Mouse (Mus musculus) CH12.LX (cell line): ENCODE results near the gene F2. TPM values are rescaled to one million over a fixed set of nuclear protein-coding genes. Genes with fewer than 3 reads are reported as not detected.

Source experiments
- DNase-seq: peaks from one replicate; pipeline ENCODE4 v3.0.0-alpha.2; 2013; ENCODE audit errors: extremely low read depth
- H3K27ac ChIP-seq: 2 replicates; pipeline ENCODE4 v1.5.1; 2012; ENCODE audit warnings: low read depth, mild to moderate bottlenecking, control low read depth, moderate library complexity; ENCODE audit not compliant: insufficient read depth
- H3K27me3 ChIP-seq: replicated peaks from 2 replicates; pipeline ENCODE3; 2012; ENCODE audit warnings: inconsistent platforms
- H3K36me3 ChIP-seq, 2 experiments: replicated peaks in 1 of 2; 2 replicates each; pipeline versions ENCODE3 to v1.6.1; 2012; ENCODE audit warnings: inconsistent platforms in 1 of 2, low read length in 1 of 2, mild to moderate bottlenecking in 1 of 2, mixed read lengths in 1 of 2, moderate library complexity in 1 of 2; ENCODE audit not compliant: control insufficient read depth in 1 of 2, insufficient read depth in 1 of 2
- H3K4me1 ChIP-seq, 2 experiments: 2 replicates each; pipeline ENCODE4 v1.6.1; 2012; ENCODE audit warnings: inconsistent platforms in 1 of 2, moderate library complexity in 1 of 2; ENCODE audit not compliant: insufficient read depth in 2 of 2, control insufficient read depth in 1 of 2
- H3K4me2 ChIP-seq: 2 replicates; pipeline ENCODE4 v1.6.1; 2012; ENCODE audit warnings: low read depth, mild to moderate bottlenecking, control low read depth; ENCODE audit not compliant: poor library complexity, insufficient read depth, severe bottlenecking
- H3K4me3 ChIP-seq, 3 experiments: fragments of 150-350 bp in 1 of 3; sonication (generic) in 1 of 3; replicated peaks in 1 of 3; 2 replicates each; pipeline versions ENCODE3 to v1.5.1; 2011 to 2012; ENCODE audit warnings: low read depth in 2 of 3, low read length in 2 of 3, mild to moderate bottlenecking in 2 of 3, moderate library complexity in 2 of 3, control low read depth in 1 of 3, improper control_type of control experiment in 1 of 3, inconsistent platforms in 1 of 3, mixed read lengths in 1 of 3; ENCODE audit not compliant: poor library complexity in 1 of 3
- H3K79me2 ChIP-seq: replicated peaks from 2 replicates; pipeline ENCODE4 v1.6.1; 2012; ENCODE audit warnings: mild to moderate bottlenecking, moderate library complexity; ENCODE audit not compliant: control insufficient read depth, poor library complexity, insufficient read depth, severe bottlenecking; ENCODE audit errors: extremely low read depth
- H3K9ac ChIP-seq: 2 replicates; pipeline ENCODE4 v1.6.1; 2012; ENCODE audit warnings: low read depth, mild to moderate bottlenecking, control low read depth, moderate library complexity; ENCODE audit not compliant: insufficient read depth
- H3K9me3 ChIP-seq: replicated peaks from 2 replicates; pipeline ENCODE3; 2012; ENCODE audit warnings: low read length, inconsistent platforms, mixed read lengths
- BHLHE40 ChIP-seq: IDR thresholded peaks from 2 replicates; pipeline ENCODE4 v1.6.1; 2011; ENCODE audit warnings: mild to moderate bottlenecking, low read depth, low read length, improper control_type of control experiment
- CHD1 ChIP-seq: IDR thresholded peaks from 2 replicates; pipeline ENCODE4 v1.6.1; 2012; ENCODE audit warnings: low read depth, low read length, improper control_type of control experiment, inconsistent platforms
- EP300 ChIP-seq: IDR thresholded peaks from 2 replicates; pipeline ENCODE4 v1.6.1; 2011; ENCODE audit warnings: low read length, improper control_type of control experiment
- ETS1 ChIP-seq: conservative IDR thresholded peaks from 2 replicates; pipeline ENCODE4 v1.6.1; 2012; ENCODE audit warnings: low read depth, mild to moderate bottlenecking, inconsistent platforms, low read length, improper control_type of control experiment, moderate library complexity
- GABPA ChIP-seq: IDR thresholded peaks from 2 replicates; pipeline ENCODE4 v1.6.1; 2012; ENCODE audit warnings: low read depth, low read length, improper control_type of control experiment, inconsistent platforms; ENCODE audit not compliant: insufficient replicate concordance
- HCFC1 ChIP-seq: IDR thresholded peaks from 2 replicates; pipeline ENCODE4 v1.6.1; 2012; ENCODE audit warnings: low read depth, mild to moderate bottlenecking, inconsistent platforms, low read length, improper control_type of control experiment
- JUN ChIP-seq: IDR thresholded peaks from 2 replicates; pipeline ENCODE4 v1.6.1; 2011; ENCODE audit warnings: low read depth, mild to moderate bottlenecking, low read length, improper control_type of control experiment, moderate library complexity; ENCODE audit not compliant: insufficient read depth
- JUND ChIP-seq: conservative IDR thresholded peaks from 2 replicates; pipeline ENCODE4 v1.6.1; 2011; ENCODE audit warnings: low read depth, low read length, improper control_type of control experiment
- KAT2A ChIP-seq: IDR thresholded peaks from 2 replicates; pipeline ENCODE4 v1.6.1; 2012; ENCODE audit warnings: low read length, improper control_type of control experiment, inconsistent platforms; ENCODE audit not compliant: insufficient replicate concordance
- MAX ChIP-seq: IDR thresholded peaks from 2 replicates; pipeline ENCODE4 v1.6.1; 2011; ENCODE audit warnings: low read length, improper control_type of control experiment
- MEF2A ChIP-seq: IDR thresholded peaks from 2 replicates; pipeline ENCODE4 v1.6.1; 2014; ENCODE audit warnings: low read depth, mild to moderate bottlenecking, inconsistent platforms, low read length, improper control_type of control experiment, borderline replicate concordance
- MXI1 ChIP-seq: IDR thresholded peaks from 2 replicates; pipeline ENCODE4 v1.6.1; 2011; ENCODE audit warnings: mild to moderate bottlenecking, low read depth, low read length, improper control_type of control experiment
- NRF1 ChIP-seq: IDR thresholded peaks from 2 replicates; pipeline ENCODE4 v1.6.1; 2014; ENCODE audit warnings: low read depth, mild to moderate bottlenecking, inconsistent platforms, low read length, improper control_type of control experiment, moderate library complexity
- PAX5 ChIP-seq: IDR thresholded peaks from 2 replicates; pipeline ENCODE4 v1.6.1; 2012; ENCODE audit warnings: low read length, inconsistent platforms, mixed read lengths
- POLR2AphosphoS2 ChIP-seq: IDR thresholded peaks from 2 replicates; pipeline ENCODE4 v1.6.1; 2011; ENCODE audit warnings: low read depth, low read length, improper control_type of control experiment
- RAD21 ChIP-seq: IDR thresholded peaks from 2 replicates; pipeline ENCODE4 v1.6.1; 2011; ENCODE audit warnings: low read depth, mild to moderate bottlenecking, low read length, improper control_type of control experiment, moderate library complexity
- RCOR1 ChIP-seq: conservative IDR thresholded peaks from 2 replicates; pipeline ENCODE4 v1.6.1; 2012; ENCODE audit warnings: low read depth, mild to moderate bottlenecking, inconsistent platforms, low read length, improper control_type of control experiment
- SIN3A ChIP-seq: IDR thresholded peaks from 2 replicates; pipeline ENCODE4 v1.6.1; 2012; ENCODE audit warnings: low read length, improper control_type of control experiment, inconsistent platforms
- SMC3 ChIP-seq: IDR thresholded peaks from 2 replicates; pipeline ENCODE4 v1.6.1; 2011; ENCODE audit warnings: low read depth, low read length, improper control_type of control experiment
- TCF12 ChIP-seq: IDR thresholded peaks from 2 replicates; pipeline ENCODE4 v1.6.1; 2014; ENCODE audit warnings: low read depth, mild to moderate bottlenecking, inconsistent platforms, low read length, improper control_type of control experiment
- UBTF ChIP-seq: IDR thresholded peaks from 2 replicates; pipeline ENCODE4 v1.6.1; 2012; ENCODE audit warnings: low read depth, mild to moderate bottlenecking, inconsistent platforms, low read length, improper control_type of control experiment, moderate library complexity
- USF2 ChIP-seq: conservative IDR thresholded peaks from 2 replicates; pipeline ENCODE4 v1.6.1; 2011; ENCODE audit warnings: low read depth, low read length, improper control_type of control experiment
- ZC3H11A ChIP-seq: IDR thresholded peaks from 2 replicates; pipeline ENCODE4 v1.6.1; 2012; ENCODE audit warnings: low read depth, mild to moderate bottlenecking, inconsistent platforms, low read length, improper control_type of control experiment
- ZKSCAN1 ChIP-seq: IDR thresholded peaks from 2 replicates; pipeline ENCODE4 v1.6.1; 2012; ENCODE audit warnings: low read depth, inconsistent platforms, low read length, improper control_type of control experiment, borderline replicate concordance
- ZNF384 ChIP-seq: IDR thresholded peaks from 2 replicates; pipeline ENCODE4 v1.6.1; 2012; ENCODE audit warnings: low read depth, low read length, improper control_type of control experiment, inconsistent platforms
- dilution Hi-C: fragments of 300-500 bp; cut with MboI; formaldehyde crosslinking; loops from 2 replicates; pipeline ENCODE4 v1.14.3; 2020; ENCODE audit warnings: low sequenced_read_pairs; ENCODE audit not compliant: extremely low pct_unique_long_range_greater_than_20kb, extremely low pct_ligation_motif_present
- in situ Hi-C: fragments of 300-500 bp; cut with MboI; formaldehyde crosslinking; loops from 3 replicates; pipeline ENCODE4 v1.14.3; 2019; ENCODE audit warnings: low sequenced_read_pairs, low pct_ligation_motif_present, low pct_unique_long_range_greater_than_20kb, mixed read lengths
- polyA plus RNA-seq: library from polyadenylated mRNA; unstranded; fragments of >175 nt; gene quantifications from 2 replicates; pipeline ENCODE4 v1.2.1, GENCODE M21; 2012; ENCODE audit warnings: low read depth; ENCODE audit not compliant: insufficient read length
- total RNA-seq, 2 experiments: library from RNA; depleted of rRNA; stranded (reverse); fragments of 300-350 nt in 1 of 2; fragments of >200 nt in 1 of 2; gene quantifications; 2 replicates each; pipeline ENCODE4 v1.2.3; 2012 to 2014

Gene F2
- total and polyA plus RNA-seq, 3 experiments: 0.04 TPM; not detected in 2

DNA sequence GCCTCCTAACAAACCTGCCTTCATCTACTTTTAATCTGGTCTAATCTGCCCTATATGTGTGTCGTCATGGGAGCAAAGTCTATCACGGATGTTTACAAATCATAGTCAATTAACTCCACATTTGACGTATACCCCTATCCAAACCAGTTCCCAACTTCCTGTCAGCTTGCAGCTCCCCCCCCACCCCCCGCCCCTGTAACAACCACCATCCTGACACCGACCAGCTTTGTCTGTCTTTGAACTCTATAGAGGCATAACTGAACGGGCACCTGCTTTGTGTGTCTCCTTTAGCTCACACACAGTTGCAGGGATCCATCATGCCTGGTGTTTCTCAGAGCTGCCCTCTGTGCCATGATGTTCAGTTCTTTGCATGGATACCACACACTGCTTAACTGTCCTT lies 2.7 kb upstream of the F2 start:
- dilution Hi-C loops: no loop called here
- in situ Hi-C loops: no loop called here
- no peaks in the 10 kb centered on the region for H3K27me3 ChIP-seq
- peaks cover 6 to 21% of the 10 kb centered on the region in 2 experiments for H3K36me3 ChIP-seq
- H3K9me3 ChIP-seq: no peaks in the 10 kb centered on the region
- no peak for DNase-seq
- H3K9ac ChIP-seq: no peak overlapping the region
- H3K4me2 ChIP-seq: no peak overlapping the region
- H3K4me1 ChIP-seq: peaks cover 7 to 22% of the 10 kb centered on the region in 2 experiments; a peak in 3 of 4 replicates
- no peak overlapping the region for H3K4me3 ChIP-seq
- TF ChIP-seq MXI1 (no peak), POLR2AphosphoS2 (no peak)
- H3K79me2 ChIP-seq: no peaks in the 10 kb centered on the region
- H3K27ac ChIP-seq: no peak overlapping the region

DNA sequence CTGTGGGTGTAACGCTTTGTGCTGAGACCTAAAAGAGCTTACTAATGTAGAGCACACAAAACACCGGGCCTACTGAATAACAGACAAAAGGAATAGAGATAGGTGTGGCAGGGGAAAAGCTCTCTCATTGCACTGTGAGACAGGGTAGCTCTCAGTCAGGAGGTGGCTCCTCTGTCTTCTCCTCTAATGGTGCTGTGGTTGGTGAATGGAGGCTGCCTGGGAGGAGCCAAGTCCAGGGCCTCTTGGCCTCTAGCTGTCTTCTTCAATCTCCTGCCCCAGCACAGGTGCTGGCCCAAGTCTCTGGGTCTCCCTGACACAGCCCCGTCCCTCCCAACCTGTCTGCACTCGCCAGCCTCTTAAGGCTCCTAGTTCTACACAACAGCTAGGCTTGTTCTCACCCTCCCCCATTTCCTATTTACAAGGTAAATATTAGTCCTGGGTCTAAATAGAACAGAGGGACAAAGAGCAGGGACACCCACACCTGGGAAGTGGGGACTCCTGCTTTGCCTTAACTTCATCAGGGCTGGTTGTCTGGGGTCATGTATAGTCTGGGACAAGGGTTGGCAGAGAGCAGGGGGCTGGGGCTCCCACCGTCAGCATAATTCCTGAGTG lies 619 bp upstream of the F2 start:
- dilution Hi-C loops: no loop called here
- peaks cover 0 to 2% of the 10 kb centered on the region in 2 experiments for H3K36me3 ChIP-seq
- H3K79me2 ChIP-seq: no peaks in the 10 kb centered on the region
- TF ChIP-seq SMC3 (no peak), JUN (no peak), MXI1 (no peak), CHD1 (no peak), ZC3H11A (no peak), TCF12 (no peak), ETS1 (no peak), MAX (no peak)
- DNase-seq: no peak
- H3K9ac ChIP-seq: no peak overlapping the region
- H3K9me3 ChIP-seq: no peaks in the 10 kb centered on the region
- H3K4me1 ChIP-seq: peaks cover 7 to 22% of the 10 kb centered on the region in 2 experiments; a peak in 3 of 4 replicates
- H3K4me3 ChIP-seq: no peak overlapping the region
- no peak overlapping the region for H3K4me2 ChIP-seq
- no peaks in the 10 kb centered on the region for H3K27me3 ChIP-seq
- in situ Hi-C loops: no loop called here
- no peak overlapping the region for H3K27ac ChIP-seq

- H3K36me3 ChIP-seq: no peaks in the 10 kb centered on the region
- in situ Hi-C loops: no loop called here
- H3K27me3 ChIP-seq: no peaks in the 10 kb centered on the region
- no peak overlapping the region for H3K9ac ChIP-seq
- no peaks in the 10 kb centered on the region for H3K9me3 ChIP-seq
- H3K27ac ChIP-seq: no peak overlapping the region
- DNase-seq: no peak
- H3K79me2 ChIP-seq: no peaks in the 10 kb centered on the region
- H3K4me2 ChIP-seq: no peak overlapping the region
- peaks cover 7 to 22% of the 10 kb centered on the region in 2 experiments; a peak in 3 of 4 replicates for H3K4me1 ChIP-seq
- TF ChIP-seq GABPA (no peak), ZKSCAN1 (no peak), EP300 (no peak), HCFC1 (no peak), NRF1 (no peak), KAT2A (no peak), PAX5 (no peak), UBTF (no peak), MAX (no peak), MEF2A (no peak), RCOR1 (no peak), CHD1 (no peak), SMC3 (no peak), BHLHE40 (no peak), RAD21 (no peak), SIN3A (no peak), USF2 (no peak), ZNF384 (no peak), JUND (no peak)
- no peak overlapping the region for H3K4me3 ChIP-seq
- dilution Hi-C loops: no loop called here
Observed at GRCm38 (mm10) chr2:91635486-91635885, 728 bp downstream of the F2 start.
